Mouse (Mus musculus) thymus, postnatal 36 days (tissue): ENCODE data around the gene Lpgat1.

Source experiments
- DNase-seq, 2 experiments: peaks; one replicate each; pipeline ENCODE4 v3.0.0; 2022; ENCODE audit warnings: mixed read lengths in 2 of 2

Gene Lpgat1

DNA sequence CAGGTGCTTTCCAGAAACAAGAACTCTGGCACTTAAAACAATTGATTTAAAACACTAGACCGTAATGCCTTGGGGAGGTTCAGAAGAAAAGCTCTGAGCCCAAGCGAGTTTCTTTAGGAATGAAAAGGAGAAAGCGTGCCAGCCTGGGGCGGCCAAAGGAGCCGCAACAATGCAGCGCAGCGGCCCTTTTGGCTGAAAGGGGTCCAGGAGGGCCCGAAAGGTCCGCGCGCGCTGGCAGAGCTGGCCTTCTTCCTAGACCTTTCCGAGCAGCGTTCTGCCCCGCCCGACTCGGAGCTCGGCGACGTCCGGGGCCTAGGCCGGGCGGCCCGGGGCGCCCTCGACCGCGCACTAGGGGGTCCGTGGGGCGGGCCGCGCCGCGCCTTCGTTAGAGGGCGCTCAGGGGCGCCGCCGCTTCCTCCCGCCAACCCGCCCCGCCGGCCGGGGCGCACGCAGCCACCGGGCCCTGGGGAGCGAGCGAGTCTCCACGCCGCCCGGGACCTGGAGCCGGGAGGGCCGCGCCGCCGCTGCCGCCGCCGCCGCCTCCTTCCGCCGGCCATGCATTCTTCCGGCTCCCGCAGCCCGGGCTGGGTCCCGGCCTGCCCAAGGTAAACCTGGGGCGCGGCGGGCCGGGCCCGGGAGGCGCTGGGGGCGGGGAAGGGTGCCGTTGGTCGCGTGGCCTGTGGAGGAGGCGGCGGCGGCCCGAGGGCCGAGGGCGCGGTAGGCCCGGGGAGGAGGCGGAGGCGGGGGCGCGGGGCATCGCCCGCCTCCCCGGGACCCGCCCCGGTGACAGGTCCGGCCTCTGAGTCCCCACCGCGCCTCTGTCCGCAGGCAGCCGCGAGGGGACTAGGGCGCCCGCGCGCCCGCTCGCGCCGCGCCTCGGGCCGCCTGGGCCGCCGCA, at the start of gene Lpgat1:
Lpgat1 (plus strand) TSS at position 234 of the 898 bp plus-strand sequence.
- peak; percentile 79 to 80 for DNase-seq

DNA sequence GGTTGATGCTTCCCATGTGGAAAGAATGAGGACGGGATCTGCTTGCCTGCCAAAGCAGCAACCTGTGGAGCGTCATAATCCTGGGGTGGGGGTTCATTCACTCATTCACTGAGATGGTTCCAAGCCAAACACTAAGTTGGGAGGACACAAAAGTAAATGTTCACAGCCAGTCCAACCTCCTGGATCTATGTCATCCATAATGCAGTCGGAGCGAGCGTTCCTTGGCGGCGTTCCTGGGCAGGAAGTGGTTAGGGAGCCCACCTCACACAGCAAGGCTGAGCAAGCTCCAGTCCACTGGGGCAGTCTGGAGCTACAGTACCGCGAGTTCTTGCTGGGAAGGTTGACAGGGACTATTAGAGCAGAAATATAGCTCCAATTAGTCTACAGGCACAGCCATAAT, 49.6 kb upstream of the Lpgat1 start:
- peak; percentile 2 to 6 for DNase-seq

DNA sequence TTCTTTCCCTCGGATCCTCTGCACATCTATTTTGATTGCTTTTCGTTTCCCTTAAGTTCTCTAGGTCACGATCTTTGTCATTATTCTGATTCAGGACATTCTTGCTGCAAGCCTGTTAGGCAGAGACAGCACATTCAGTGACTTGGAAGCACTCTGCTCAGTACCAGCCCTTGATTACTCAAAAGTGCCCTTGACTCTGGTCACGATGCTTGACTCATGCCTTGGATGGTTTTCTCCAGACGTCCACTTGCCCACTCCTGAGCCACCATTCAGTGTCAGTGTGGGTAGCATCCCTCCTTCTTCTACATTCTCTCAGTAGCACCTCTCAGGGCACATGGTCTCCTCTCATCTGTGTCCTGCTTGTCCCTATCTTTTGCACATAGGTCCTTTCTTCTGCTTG, 43.6 kb upstream of the Lpgat1 start:
- DNase-seq: no peak

DNA sequence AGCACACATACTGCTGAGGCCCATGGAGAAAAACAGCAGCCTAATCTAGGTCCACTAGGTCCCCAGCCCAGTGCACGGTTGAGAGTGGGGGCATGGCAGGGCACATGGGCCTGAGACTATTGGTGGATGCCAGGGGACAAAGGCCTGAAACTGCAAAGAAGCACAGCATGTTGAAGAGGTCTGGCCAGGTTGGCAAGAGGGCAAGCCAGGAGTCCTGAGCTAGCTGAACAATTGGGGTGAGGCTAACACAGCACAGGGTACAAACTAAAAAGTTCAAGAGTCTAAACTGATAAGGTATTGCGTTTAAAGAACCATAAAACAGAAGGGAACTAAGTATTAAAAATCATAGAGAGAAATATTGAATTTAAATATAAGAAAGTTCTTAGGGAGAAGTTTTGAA, 36.0 kb upstream of the Lpgat1 start:
- DNase-seq: no peak

DNA sequence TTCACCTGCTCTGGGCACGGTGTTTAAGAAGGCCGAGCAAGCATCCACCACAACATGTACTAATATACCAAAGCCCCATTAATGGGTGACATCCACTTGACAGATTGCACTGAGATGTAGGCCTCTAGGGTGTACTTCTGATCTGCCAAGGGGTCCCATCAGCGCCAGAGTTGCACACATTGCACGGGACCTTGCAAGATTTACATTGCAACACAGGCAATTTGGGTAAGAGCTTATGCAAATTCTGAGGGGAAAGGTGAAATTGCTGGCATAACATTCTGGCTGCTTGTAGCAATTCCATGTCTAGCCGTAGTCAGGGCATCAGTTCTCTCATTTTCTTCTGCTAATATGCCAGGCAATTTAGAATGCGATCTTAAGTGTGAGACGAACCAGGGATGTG, 30.1 kb upstream of the Lpgat1 start:
- no peak for DNase-seq

DNA sequence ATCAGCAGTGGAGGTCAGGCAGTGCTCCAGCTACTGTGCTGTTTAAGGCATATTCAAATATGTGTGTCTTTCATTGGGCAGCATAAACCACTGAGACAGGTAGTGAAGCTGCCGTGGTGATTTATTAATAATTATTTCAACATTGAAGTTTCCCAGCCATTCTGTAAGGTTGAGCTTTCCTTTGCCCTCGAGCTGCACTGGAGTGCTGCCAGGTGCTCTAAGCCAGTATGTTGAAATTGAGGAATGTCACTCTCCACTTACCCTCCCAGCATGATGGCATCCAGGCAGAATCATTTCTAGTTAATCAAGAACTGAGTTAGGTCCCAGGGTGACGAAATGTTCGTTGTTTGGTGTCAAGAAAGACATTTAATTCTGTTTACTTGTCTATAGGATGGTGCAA, 24.4 kb upstream of the Lpgat1 start:
- DNase-seq: no peak

DNA sequence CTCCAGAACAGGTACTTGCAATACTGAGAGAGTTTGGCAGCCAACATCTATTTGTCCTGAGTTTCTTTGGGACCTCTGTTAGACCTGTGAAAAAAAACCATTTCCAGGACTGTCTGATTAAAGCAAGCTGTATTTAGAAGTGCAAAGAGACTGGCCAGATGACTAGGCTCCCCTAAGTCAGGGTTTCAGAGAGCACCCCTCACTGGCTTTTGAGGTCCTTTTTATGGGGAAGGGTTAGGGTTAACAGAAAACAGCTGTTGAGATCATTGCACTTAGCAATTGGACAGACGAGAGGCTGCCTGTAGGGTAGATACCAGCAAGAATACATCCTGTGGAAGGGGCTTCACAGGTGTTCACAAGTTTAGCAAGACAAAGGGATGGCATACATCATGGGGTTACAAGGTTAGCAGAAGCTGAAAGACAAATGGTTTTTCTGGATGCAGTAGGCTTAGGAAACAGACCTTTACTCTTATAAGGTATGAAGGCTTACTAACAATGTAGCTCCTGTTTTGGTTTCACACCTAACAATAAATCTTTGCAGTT, 19.3 kb upstream of the Lpgat1 start:
- no peak for DNase-seq

DNA sequence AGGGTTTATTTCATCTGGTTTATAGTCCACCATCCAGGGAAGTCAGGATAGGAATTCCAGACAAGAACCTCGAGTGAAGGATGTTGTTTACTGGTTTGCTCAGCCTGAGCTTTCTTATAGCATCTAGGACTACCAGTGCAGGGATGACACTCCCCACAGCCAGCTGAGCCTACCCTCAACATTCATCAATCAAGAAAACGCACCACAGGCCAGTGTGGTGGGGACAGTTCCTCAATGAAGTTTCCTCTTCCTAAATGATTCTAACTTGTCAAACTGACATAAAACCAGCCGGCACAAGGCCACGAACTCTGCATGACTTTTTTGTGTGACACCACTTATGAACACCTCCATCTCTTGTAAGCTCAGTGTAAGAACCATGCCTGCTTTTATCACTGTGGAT, 13.1 kb upstream of the Lpgat1 start:
- no peak for DNase-seq

DNA sequence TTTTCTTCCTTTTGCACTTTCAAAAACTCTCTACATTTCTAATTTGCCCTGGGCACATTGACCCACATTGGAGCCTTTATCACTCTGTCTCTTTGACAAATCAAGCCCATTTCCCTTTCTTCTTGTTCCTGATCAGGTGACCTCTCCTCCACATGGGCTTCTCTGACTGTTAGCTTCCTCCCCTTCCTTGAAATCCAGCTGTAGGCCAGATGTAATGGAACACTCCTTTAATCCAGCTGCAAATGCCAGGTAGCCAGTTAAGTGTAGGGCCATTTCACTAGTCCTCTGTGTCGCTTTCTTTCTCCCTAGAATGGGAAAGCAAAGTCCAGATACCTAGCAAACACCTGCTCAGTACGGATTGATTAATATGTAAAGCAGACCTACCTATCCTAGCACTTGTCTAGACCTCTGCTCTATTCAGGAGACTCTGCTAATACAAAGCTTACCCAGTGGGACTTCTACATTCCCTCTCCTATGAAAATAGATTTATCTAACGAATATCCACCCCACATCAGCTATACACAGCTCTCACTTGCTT, 11.0 kb upstream of the Lpgat1 start:
- no peak for DNase-seq

DNA sequence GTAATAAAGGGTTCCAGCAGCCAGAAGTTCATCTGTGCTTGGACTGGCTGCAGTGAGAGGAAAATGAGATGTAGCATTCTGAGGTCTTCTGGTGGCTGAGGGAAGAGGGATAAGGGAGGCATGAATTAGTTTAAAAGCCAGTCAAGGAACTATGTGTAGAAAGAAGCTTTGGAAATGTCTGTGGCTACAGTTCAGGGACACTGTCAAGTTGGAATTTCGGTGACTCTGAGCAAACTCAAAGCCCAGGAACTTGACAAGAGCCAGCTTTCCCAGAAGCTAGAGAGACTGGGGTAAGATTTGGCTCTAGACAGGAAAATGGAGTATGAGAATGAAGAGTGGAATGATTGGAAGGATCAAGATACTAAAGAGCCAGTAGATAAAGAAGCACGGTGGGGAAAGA, 7.8 kb upstream of the Lpgat1 start:
- no peak for DNase-seq

DNA sequence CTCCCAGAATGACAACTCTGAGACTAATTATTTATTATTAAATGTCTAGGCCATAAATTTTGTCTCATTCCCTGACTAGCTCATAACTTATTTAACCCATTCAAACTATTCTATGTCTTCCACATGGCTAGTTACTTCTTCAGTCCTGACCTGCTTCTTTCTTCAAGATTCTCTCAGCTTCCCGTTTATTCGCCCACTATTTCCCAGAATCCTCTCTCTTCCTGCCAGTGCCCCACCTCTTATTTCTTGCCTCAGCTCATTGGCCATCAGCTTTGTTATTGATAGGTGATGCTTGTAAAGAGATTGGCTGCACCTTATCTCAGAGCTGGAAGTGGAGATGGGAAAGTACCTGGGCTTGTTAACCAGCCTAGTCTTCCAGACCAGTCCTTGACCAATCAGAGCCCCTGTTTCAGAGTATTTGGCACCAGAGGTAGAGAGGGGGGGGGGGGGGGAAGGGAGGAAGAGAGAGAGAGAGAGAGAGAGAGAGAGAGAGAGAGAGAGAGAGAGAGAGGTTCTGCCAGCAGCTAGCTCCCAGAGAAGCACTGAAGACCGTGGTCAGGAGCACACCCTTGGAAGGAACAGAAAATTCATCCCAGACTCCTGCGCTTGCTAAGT, 5.3 kb upstream of the Lpgat1 start:
- no peak for DNase-seq

DNA sequence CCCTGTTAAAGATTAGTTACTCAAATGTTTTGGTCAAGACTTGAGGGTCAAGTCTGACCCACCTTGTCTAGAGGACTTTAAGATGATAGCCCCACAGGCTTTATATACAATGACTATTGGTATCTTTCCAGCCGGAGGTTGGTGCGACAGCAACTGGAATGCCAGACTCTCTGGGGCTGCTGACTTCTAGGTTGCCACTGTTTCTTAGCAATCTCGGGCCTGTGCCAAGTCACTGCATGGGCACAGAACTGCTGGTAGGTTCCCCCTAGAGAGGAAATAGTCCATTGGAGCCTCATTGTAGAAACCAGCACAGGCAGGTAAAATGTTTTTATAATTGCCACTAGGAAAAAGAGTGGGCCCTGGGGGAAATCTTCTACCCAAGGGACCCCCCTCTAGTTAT, 3.8 kb upstream of the Lpgat1 start:
- no peak for DNase-seq

DNA sequence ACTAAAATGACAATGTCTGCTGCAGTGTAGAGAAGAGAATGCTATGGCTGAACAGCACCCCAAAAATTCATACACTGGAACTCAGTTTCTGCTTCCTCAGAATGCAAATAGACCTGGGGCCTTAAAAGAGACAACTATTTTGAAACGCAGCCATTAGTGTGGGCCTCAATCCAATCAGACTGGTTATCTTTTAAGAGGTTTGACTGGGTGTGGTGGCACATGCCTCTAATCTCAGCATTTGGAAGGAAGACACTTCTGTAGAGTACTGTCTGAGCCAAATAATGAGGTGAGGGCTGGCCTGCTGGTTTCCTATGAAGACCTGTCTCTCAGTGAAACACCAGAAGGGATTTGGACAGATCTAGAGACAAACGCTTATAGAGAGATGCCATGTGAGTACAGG, 2.5 kb upstream of the Lpgat1 start:
- no peak for DNase-seq

DNA sequence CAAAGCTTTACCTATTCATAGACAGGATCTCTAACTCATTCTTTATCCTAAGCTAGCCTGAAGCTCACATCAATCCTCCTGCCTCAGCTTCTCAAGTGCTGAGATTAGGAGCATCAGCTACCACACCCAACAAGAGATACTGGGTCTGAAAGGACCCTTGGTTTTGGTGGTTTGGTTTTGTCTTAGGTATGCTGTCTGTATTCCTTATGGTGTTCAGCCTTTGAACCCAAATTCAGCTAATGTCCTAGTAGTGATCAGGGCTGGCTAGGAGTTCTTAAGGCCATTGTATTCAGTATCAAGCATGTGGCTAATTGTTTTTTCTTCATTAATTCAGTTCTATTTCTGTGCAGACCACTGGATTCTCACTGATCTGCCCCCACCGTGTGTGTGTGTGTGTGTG, 493 bp upstream of the Lpgat1 start:
- no peak for DNase-seq

DNA sequence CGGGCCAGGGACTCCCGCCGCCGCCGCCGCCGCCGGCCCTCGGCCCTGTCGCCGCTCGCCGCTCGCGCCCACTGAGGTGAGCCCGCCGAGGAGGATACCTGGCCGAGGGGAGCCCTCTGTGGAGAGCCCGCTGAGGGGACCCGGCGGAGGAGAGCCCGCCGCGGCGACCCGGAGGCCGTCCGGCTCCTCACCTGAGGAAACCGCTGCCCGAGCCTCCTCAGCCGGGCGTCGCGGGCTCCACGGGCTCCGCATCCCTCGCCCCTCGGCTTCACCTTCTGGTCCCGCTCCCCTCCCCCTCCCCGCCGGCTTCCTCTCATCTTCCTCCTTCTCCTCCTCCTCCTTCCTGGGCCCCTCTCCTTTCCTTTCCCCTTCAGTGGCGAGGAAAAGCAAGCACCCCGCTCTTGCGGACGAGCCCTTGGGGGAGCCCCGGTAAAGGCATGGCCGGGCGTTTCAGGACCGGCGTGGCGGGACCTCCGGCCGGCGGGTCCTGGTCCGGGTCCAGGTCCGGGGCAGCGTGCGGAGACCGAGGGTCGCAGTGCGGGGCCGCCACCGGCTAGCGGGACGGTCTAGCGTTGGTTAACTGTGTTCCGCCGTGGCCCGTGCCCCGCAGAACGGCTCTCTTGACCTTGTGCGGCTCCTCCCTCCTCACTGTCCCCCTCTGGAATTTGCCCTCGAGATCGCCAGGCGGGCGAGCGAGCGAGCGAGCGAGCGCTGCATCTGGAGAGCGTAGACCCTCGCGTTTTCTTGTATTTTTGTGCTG, 1.1 kb downstream of the Lpgat1 start:
- DNase-seq: peak; percentile 56 to 61

DNA sequence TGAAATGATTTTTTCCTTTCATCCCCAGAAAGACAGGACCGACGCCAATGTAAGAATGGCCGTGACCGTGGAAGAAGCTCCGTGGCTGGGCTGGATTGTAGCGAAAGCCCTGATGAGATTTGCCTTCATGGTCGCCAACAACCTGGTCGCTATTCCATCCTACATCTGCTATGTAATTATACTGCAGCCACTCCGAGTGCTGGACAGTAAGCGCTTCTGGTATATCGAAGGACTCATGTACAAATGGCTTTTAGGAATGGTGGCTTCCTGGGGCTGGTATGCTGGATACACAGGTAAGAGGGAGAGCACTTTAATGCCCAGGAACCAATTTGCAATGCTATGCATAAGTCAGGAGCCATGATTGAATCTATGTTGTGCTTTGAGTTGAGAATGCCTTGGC, 1.7 kb downstream of the Lpgat1 start:
- no peak for DNase-seq

DNA sequence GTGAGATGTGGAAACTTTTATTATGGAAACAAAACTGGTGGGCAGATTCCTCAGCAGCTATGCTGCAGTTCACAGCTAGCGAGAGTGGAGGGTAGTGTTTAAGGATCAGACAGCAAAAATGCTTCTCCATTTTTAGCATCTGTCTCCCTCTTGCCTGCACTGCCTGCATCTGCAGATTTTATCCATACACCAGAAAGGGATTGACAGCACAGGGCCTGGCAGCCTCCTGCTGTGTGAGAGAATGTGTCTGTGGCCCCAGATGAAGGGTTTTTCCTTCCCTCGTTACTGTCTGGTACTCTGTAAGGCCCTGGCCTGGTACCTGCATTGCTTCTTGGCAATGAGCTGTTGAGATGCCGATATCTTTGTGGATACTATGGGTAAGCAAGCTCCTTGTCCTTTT, 2.8 kb downstream of the Lpgat1 start:
- no peak for DNase-seq

DNA sequence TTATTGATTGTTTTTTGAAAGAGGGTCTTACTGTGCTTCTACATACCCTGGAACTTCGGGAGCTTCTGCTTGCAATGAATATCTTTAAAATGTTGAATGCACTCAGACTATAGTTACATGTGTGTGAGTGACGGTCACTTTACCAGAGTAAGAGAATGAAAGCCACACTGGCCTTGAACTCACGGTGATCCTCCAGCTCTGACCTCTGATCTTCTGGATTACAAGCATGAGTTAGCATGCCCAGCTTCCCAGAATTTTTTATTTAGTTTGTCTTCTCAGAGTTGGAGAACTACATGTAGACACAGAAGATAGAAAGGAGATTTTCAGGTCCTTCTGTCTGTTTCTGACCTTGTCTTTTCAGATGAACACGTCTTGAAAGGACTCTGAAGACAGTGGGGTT, 5.1 kb downstream of the Lpgat1 start:
- DNase-seq: no peak

DNA sequence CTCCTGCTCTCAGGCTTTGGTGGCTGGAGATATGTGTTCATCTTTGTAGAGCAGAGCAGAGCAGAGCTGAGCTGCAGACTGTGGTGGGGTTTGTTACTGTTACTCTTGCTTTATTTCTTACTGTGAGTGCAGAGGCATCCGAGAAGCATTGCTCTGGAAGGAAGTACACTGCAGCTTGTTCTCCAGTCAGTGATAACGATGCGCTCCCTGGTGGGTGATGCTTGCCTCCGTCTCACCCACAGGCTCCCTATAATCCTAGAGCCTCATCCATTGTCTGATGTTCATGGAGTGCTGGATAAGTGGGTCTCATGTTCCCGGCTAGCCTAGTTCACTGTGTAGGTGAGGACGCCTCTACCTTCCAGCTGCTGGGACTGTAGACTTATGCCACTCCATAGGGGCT, 6.0 kb downstream of the Lpgat1 start:
- DNase-seq: no peak

DNA sequence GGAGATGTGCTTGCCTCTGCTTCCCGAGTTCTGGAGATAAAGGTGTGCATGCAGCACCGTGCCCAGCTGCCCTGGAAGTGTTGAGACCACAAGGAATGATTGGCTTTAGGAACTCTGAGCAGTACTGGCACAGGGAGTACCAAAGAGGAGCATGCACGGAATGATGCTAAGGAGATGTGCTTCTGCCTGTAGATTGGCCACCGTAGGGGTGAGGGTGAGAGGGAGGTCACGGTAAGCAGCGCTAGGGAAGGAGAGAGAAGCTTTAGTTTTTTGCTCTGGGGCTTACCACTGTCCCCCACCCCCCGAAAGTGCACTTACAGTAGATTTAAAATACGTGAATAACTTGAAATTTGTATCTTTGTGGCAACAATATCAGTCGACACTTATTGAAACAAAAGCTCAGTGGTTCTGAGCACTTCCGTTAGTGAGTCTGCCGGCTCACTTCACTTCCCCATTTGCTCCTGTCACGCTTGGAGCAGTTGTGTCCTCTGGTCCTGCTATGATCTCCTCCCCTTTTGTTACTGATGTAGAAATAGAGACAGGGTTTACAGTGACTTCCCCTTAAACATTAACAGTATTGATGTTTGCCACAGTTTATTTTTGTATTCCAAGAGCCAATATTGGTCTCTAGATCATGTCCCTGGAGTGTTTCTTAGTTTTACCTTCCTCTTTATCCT, 6.9 kb downstream of the Lpgat1 start:
- DNase-seq: no peak

DNA sequence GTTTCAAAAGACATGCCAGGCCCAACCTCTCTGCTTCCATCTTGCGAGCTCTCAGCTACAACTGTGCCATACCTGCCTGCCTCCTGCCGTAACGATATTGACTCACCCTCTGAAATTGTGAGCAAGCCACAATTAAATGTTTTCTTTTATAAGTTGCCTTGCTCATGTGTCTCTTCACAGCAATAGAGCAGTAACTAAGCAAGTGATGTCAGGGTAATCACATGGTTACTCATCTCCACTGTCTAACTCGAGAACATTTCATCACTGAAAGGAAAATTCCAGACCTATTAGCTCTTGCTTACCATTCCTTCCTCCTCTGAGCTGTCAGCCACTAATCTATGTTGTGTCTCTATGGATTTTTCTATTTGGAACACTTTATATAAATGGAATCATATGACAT, 15.0 kb downstream of the Lpgat1 start:
- no peak for DNase-seq

DNA sequence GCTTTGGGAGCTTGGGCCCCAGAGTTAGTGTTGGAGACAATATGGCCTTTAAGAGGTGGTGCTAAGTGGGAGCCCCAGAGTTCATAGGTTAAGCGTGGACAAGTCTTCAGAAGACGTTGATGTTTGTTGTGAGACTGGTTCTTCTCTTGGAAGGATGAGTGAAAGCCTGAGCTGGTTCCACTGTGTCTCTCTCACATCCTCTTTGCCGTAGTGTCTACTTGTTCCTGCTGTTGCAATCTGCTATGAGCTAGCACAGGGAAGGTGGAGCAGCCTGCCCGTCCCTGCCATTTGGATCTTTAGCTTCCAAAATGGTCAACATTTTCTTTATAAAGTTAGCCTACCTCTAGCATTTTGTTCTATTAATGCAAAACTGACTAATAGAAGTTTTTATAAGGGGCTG, 16.2 kb downstream of the Lpgat1 start:
- no peak for DNase-seq

DNA sequence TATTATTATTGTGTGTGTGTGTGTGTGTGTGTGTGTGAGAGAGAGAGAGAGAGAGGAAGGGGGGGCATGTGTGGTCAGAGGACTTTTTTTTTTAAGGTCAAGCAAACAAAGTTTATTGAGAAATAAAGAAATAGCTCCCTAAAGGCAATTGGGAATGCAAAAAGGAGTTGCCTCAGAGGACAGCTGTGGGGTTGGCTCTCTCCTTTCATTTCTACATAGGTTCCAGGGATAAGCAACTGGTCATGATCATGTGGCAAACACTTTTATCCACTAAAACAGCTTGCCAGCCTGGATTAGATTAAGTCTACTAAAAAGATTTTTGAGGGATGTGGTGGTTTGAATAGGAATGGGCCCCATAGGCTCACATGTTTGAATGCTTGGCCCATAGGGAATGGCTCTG, 18.8 kb downstream of the Lpgat1 start:
- DNase-seq: no peak
